Mouse (Mus musculus) midbrain, embryonic 16.5 days (tissue): ENCODE data around the gene Nek10. TPM values are rescaled to one million over a fixed set of nuclear protein-coding genes. Genes with fewer than 3 reads are reported as not detected.

Experiments
- ATAC-seq: fragments of 200-750 bp; cut with Nextera tagmentation; 2 replicates; pipeline ENCODE4 v1.8.0; 2017; ENCODE audit warnings: moderate TSS enrichment
- H3K27ac ChIP-seq: fragments of 300-500 bp; sonication (generic); 2 replicates; pipeline ENCODE4 v1.5.1; 2014; ENCODE audit warnings: mild to moderate bottlenecking, low read length, mixed read lengths
- H3K27me3 ChIP-seq: fragments of 300-500 bp; sonication (generic); 2 replicates; pipeline ENCODE4 v1.6.1; 2014; ENCODE audit warnings: low read depth, low read length, mixed read lengths; ENCODE audit not compliant: control insufficient read depth, insufficient read depth
- H3K36me3 ChIP-seq: fragments of 300-500 bp; sonication (generic); 2 replicates; pipeline ENCODE4 v1.6.1; 2014; ENCODE audit warnings: mild to moderate bottlenecking, low read length, moderate library complexity, mixed read lengths; ENCODE audit not compliant: control insufficient read depth, insufficient read depth
- H3K4me1 ChIP-seq: fragments of 300-500 bp; sonication (generic); 2 replicates; pipeline ENCODE4 v1.6.1; 2014; ENCODE audit warnings: mild to moderate bottlenecking, low read length, mixed read lengths; ENCODE audit not compliant: control insufficient read depth, insufficient read depth
- H3K4me2 ChIP-seq: fragments of 300-500 bp; sonication (generic); 2 replicates; pipeline ENCODE4 v1.6.1; 2014; ENCODE audit warnings: mild to moderate bottlenecking, low read length, mixed read lengths
- H3K4me3 ChIP-seq: fragments of 300-500 bp; sonication (generic); 2 replicates; pipeline ENCODE4 v1.5.1; 2014; ENCODE audit warnings: low read depth, mild to moderate bottlenecking, low read length, moderate library complexity, mixed read lengths
- H3K9ac ChIP-seq: fragments of 300-500 bp; sonication (generic); 2 replicates; pipeline ENCODE4 v1.6.1; 2014; ENCODE audit warnings: low read depth, low read length, mixed read lengths
- H3K9me3 ChIP-seq: fragments of 300-500 bp; sonication (generic); replicated peaks from 2 replicates; pipeline ENCODE4 v1.6.1; 2014; ENCODE audit warnings: mild to moderate bottlenecking, low read length, mixed read lengths; ENCODE audit not compliant: control insufficient read depth, poor library complexity, severe bottlenecking
- WGBS: fragments of 180-500 bp; shearing (Covaris S2); extraction: QIAGEN DNeasy Blood & Tissue Kit; methylation state at CpG from one replicate; pipeline ENCODE4 v1.1.7; 2014; 5-methylcytosine and 5-hydroxymethylcytosine counted together
- polyA plus RNA-seq: library from polyadenylated mRNA; unstranded; fragments of >200 nt; fragmentation: Nextera tagmentation; extraction: Ambion mirVana; gene quantifications from 2 replicates; pipeline ENCODE4 v1.2.1, GENCODE M21; 2015

Nek10 gene
- polyA plus RNA-seq, 1 experiment from 2014 or later, result 0.54 TPM

DNA sequence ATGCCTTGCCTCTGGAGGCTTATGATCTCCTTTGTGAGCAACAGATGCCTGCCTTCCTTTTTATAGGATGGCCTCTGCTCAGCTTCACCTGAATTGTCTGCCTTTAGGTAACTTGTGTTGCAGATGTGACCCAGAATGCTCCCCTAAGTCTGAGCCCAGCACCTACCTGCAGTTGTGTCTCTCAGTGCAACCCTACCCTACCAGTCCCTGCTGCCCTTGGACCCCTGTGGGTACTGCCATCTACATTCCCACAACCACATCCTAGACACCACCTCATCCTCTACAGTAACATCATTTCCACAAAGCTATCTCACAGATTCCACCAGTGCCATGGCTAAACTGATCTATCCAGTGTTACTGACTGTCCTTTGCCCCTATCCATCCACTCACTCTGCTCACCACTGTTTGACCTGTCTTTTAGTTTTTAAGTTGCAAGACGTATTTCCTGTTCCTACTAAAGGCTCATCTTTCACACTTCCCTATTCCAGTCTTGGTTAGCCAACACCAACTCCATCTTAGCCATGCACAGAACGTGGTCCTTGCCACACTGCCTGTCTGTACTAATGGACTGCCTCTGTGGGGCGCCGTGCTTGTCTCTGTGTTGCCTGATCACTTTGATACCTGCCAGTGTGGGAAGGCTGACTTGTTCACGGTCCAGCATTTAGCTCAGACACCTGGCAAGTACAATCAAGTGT is 1.4 kb downstream of the Nek10 start:
- no peak overlapping the region; the same call in 1 of the 2 replicates for H3K4me3 ChIP-seq
- H3K4me2 ChIP-seq, result peak overlapping the region; percentile 41
- H3K27ac ChIP-seq, result no peak overlapping the region
- H3K4me1 ChIP-seq, result no peaks in the 10 kb centered on the region
- H3K9me3 ChIP-seq, result no peaks in the 10 kb centered on the region
- peaks cover 5% of the 10 kb centered on the region; the same call in 1 of the 2 replicates for H3K36me3 ChIP-seq
- no peak overlapping the region for H3K9ac ChIP-seq
- ATAC-seq, result peak; percentile 36; the same call in 1 of the 2 replicates
- H3K27me3 ChIP-seq, result no peaks in the 10 kb centered on the region
- 74% methylated on average over 5 of the region's 5 CpGs for WGBS

DNA sequence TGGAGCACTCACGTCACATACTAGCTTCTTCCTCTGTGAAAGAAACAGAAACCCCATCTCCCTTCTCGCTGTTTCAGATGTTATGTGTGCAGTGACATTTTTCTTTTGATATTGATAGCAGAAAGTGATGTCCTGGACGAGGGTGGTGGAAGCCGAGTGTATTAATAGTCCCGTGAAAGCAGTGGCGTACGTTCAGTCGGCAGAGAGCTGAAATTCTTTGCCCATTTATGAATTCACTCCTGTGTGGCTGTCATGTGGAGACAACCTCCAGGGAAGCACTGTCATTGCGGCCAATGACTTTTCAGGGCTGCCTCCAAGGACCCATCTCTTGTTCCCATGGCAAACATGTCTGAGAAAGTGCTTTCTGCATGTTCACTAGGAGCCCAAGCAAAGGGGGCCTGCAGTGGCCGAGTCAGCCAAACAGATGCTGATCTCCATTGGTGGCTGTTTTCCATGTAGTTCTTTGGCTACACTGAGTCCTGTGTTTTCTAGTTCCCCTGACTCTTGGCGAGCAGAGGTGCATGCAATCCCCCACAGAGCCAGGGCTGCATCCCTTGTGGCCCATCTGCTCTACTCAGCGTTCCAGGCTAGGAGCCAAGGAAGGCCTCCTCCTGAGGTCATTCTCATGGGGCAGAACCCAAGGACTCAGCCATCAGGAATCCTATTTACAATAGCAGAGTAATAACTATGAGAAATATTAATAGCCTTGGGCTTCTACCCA is 29.5 kb downstream of the Nek10 start:
- H3K27ac ChIP-seq, result no peak overlapping the region
- H3K4me3 ChIP-seq, result no peak overlapping the region
- H3K4me2 ChIP-seq, result no peak overlapping the region
- no peaks in the 10 kb centered on the region for H3K36me3 ChIP-seq
- no peak for ATAC-seq
- H3K27me3 ChIP-seq, result no peaks in the 10 kb centered on the region
- H3K4me1 ChIP-seq, result no peaks in the 10 kb centered on the region
- 73% methylated on average over 12 of the region's 12 CpGs for WGBS
- H3K9me3 ChIP-seq, result no peaks in the 10 kb centered on the region
- H3K9ac ChIP-seq, result no peak overlapping the region

DNA sequence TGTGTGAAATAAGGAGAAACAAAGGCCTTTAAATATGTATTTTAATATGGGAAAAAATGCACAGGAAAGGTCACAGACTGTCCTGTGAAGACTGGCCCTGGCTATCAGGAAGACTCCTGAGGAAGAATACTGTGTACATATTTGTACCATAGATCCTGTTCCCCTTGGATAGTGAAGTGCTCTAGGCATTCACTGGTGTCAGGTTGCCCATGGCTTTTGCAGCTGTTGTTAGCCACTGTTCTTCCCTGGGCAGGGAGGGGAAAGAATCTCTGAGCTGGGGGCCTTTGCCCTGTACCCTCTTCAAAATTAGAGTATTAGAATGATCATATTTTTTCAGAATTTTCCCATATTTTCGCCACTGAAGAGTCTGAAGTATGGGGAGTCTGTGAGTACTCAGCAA is 30.3 kb downstream of the Nek10 start:
- H3K27ac ChIP-seq, result no peak overlapping the region
- H3K4me1 ChIP-seq, result no peaks in the 10 kb centered on the region
- 95% methylated on average over 1 of the region's 1 CpGs for WGBS
- no peaks in the 10 kb centered on the region for H3K27me3 ChIP-seq
- no peak overlapping the region for H3K4me3 ChIP-seq
- ATAC-seq, result no peak
- H3K9me3 ChIP-seq, result no peaks in the 10 kb centered on the region
- no peaks in the 10 kb centered on the region for H3K36me3 ChIP-seq
- no peak overlapping the region for H3K4me2 ChIP-seq
- no peak overlapping the region for H3K9ac ChIP-seq

DNA sequence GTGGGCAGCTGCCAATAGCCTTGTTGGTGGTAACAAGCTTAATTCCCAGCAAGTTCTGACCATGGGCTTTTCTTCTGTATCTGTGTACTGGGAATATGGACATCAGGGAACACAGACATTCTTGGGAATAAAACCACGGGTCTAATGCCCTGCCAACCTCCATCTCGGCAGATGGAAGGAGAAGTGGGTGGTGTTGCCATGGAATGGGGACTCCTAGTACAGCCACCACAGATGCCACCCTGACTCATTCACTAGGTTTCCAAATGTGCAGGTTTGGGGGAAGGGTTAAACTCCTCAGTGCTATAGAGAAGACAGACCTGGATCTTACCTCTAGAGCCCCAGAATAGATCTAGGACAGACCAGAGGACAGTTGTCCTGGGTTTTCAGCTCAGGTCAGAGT is 31.1 kb downstream of the Nek10 start:
- no peak overlapping the region for H3K4me2 ChIP-seq
- no peak for ATAC-seq
- H3K36me3 ChIP-seq, result no peaks in the 10 kb centered on the region
- WGBS, result 85% methylated on average over 2 of the region's 2 CpGs
- no peaks in the 10 kb centered on the region for H3K27me3 ChIP-seq
- no peak overlapping the region for H3K27ac ChIP-seq
- H3K4me3 ChIP-seq, result no peak overlapping the region
- H3K9me3 ChIP-seq, result no peaks in the 10 kb centered on the region
- H3K9ac ChIP-seq, result no peak overlapping the region
- H3K4me1 ChIP-seq, result no peaks in the 10 kb centered on the region

DNA sequence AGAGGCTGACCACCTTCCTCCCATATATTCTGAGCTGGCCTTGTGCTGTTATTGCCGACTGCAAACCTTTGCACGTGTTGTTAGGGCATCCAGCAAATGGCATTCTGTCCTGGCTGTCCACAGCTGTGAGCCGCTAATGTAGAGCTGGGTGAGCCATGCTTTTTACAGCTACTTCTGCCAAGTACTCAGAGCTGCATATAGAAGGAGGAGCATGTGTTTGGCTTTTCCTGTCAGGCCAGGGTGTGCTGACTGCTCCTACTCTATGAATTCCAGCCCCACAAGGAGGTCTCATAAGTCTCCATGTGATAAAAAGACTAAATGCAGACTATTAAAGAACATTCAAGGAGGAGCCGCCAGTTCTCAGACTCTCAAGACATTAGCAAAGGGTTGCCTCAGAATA is 34.4 kb downstream of the Nek10 start:
- no peak overlapping the region for H3K4me3 ChIP-seq
- H3K9ac ChIP-seq, result no peak overlapping the region
- no peak for ATAC-seq
- no peaks in the 10 kb centered on the region for H3K9me3 ChIP-seq
- H3K27me3 ChIP-seq, result no peaks in the 10 kb centered on the region
- H3K36me3 ChIP-seq, result no peaks in the 10 kb centered on the region
- 82% methylated on average over 4 of the region's 4 CpGs for WGBS
- no peak overlapping the region for H3K4me2 ChIP-seq
- H3K27ac ChIP-seq, result no peak overlapping the region
- H3K4me1 ChIP-seq, result no peaks in the 10 kb centered on the region

DNA sequence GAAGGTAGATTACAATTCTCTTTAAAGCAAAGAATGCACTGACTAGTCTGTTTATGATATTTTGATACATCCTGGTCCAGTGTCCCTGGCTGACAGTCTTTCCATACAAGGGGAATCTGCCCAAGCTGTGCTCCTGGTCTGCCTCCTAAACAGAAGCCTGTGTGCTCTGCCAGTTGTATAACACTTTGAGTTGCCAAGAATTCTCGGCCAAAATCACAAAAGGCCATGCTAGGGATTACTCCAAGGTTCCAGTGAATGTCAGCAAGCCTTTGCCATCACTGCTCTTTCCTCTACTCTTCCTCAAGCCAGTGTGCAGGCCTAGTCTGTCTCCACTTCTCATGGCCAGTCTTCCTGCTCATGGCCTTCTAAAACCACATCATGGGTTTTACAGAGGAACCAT is 34.9 kb downstream of the Nek10 start:
- 62% methylated on average over 1 of the region's 1 CpGs for WGBS

DNA sequence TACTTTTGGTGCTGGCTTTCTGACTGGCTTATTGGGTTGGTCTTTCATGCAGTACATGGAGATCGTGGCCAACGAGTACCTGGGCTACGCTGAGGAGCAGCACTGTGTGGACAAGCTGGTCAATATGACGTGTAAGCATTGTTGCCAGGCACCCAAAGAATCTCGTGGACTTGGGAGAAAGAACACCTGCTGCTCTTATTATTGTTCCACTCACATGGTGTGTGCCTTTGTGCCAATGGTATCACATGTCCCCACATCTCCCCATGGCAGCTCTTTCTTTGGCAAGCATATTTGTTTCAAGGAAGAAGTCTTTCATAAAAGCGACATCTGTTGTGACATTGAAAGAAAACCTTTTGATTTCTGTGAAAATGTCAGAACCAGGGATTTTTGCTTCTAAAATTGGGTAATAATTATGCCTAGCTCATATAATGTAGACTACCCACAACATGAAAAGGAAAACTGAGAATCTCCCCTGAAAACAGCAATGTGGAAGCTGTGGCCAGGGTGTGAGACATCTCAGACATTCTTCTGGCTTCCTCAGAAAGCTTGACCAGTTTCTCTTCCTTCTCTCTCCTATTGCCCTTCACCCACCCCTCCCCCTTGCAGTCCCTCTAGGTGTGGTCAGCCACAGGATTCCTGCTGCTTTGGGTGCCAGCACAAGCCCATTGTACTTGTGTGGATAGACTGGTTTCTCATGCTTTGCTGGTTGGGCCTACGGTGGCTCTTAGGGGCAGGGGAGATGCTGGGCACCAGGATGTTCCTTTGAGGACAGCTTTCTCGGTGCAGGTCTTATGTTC is 39.7 kb downstream of the Nek10 start:
- H3K27ac ChIP-seq, result no peak overlapping the region
- no peaks in the 10 kb centered on the region for H3K27me3 ChIP-seq
- no peak for ATAC-seq
- H3K4me3 ChIP-seq, result no peak overlapping the region
- no peak overlapping the region for H3K4me2 ChIP-seq
- H3K36me3 ChIP-seq, result no peaks in the 10 kb centered on the region
- no peaks in the 10 kb centered on the region for H3K4me1 ChIP-seq
- no peak overlapping the region for H3K9ac ChIP-seq
- no peaks in the 10 kb centered on the region for H3K9me3 ChIP-seq
- WGBS, result 78% methylated on average over 8 of the region's 8 CpGs

More for the DNA sequence above, 34.9 kb downstream of the Nek10 start:
- Histone ChIP-seq H3K9me3 (no peaks in the 10 kb centered on the region), H3K4me3 (no peak overlapping the region), H3K4me1 (no peaks in the 10 kb centered on the region), H3K27me3 (no peaks in the 10 kb centered on the region), H3K4me2 (no peak overlapping the region), H3K27ac (no peak overlapping the region), H3K9ac (no peak overlapping the region), H3K36me3 (no peaks in the 10 kb centered on the region)
- no peak for ATAC-seq

DNA sequence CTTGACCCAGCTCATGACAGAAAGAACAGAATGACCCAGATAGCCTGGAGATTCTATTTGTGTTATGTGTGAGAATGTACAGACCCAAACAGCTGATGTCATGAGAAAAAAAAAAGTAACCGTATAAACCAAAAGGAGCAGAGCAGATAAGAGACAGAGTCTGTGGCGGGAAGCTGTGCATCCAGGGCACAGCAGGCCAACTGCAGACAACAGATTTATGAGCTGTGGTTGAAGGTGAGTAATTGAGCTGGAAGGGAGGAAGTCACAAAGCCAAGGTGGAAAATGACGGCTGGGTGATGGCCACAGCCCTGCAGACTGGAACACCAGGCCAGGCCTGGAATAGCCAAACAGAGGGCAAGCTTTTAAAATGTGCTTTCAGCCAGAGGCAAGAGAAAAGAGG is 49.6 kb downstream of the Nek10 start:
- no peaks in the 10 kb centered on the region for H3K4me1 ChIP-seq
- H3K4me3 ChIP-seq, result no peak overlapping the region
- H3K27ac ChIP-seq, result no peak overlapping the region
- H3K4me2 ChIP-seq, result no peak overlapping the region
- H3K36me3 ChIP-seq, result no peaks in the 10 kb centered on the region
- ATAC-seq, result peak; percentile 68; the same call in 1 of the 2 replicates
- H3K9ac ChIP-seq, result no peak overlapping the region
- 47% methylated on average over 3 of the region's 3 CpGs for WGBS
- no peaks in the 10 kb centered on the region for H3K9me3 ChIP-seq
- H3K27me3 ChIP-seq, result no peaks in the 10 kb centered on the region

DNA sequence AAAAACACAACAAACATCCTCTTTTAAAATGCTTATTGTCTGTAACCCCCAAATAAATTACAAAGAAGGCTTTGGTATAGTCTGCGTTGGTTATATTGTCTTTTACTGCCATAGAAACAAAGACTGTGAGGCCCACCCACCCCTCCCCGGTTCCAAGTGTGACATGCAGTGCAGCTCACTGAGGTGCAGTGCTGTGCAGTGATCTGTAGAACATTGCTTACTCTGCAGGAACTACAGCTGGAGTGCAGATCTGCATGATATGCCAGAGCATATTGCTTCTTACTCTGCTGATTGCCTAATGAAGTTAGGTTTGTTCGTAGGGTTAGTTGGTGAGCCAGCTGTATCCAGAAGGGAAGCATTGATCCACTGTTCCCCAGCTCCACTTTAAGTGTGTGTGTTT is 57.1 kb downstream of the Nek10 start:
- Histone ChIP-seq H3K4me2 (no peak overlapping the region), H3K4me3 (no peak overlapping the region), H3K27me3 (no peaks in the 10 kb centered on the region), H3K36me3 (no peaks in the 10 kb centered on the region), H3K9ac (no peak overlapping the region), H3K9me3 (no peaks in the 10 kb centered on the region), H3K4me1 (peaks cover 2% of the 10 kb centered on the region; the same call in 1 of the 2 replicates), H3K27ac (no peak overlapping the region)
- WGBS, result 53% methylated on average over 3 of the region's 3 CpGs
- ATAC-seq, result no peak
